Mouse (Mus musculus): ENCODE data around the gene Kat2a.
A peak's percentile ranks its signal among the peaks of the same experiment; 100 is the strongest.

Kat2a gene

GRCm38 (mm10) chr11:100710528-100710927 is 1.7 kb downstream of the Kat2a start:
- DNase-seq (ENCODE audit: low read depth, low spot score), result no peak

- DNase-seq (ENCODE audit: low read depth, low spot score), result no peak
These were observed 3.0 kb downstream of the Kat2a start for GRCm38 (mm10) chr11:100709201-100709810.

GRCm38 (mm10) chr11:100705095-100705747 is 7.0 kb downstream of the Kat2a start:
- no peak for DNase-seq (ENCODE audit: low read depth, low spot score)

- DNase-seq (ENCODE audit: low read depth, low spot score), result no peak
These were observed 8.3 kb downstream of the Kat2a start, which contains the start of gene Dhx58 for GRCm38 (mm10) chr11:100703851-100704531. Gene Dhx58 (minus strand): TSS chr11:100704271.

GRCm38 (mm10) chr11:100703366-100703765 is 8.9 kb downstream of the Kat2a start:
- DNase-seq (ENCODE audit: low read depth, low spot score), result no peak

- DNase-seq (ENCODE audit: low read depth, low spot score), result no peak
These were observed 9.4 kb downstream of the Kat2a start for GRCm38 (mm10) chr11:100702906-100703305.

GRCm38 (mm10) chr11:100702081-100702851 is 10.0 kb downstream of the Kat2a start:
- DNase-seq (ENCODE audit: low read depth, low spot score), result peak; percentile 49

- DNase-seq (ENCODE audit: low read depth, low spot score), result no peak
These were observed 11.0 kb downstream of the Kat2a start for GRCm38 (mm10) chr11:100701301-100701700.

- DNase-seq (ENCODE audit: low read depth, low spot score), result no peak
These were observed 11.6 kb downstream of the Kat2a start for GRCm38 (mm10) chr11:100700710-100701109.

- no peak for DNase-seq (ENCODE audit: low read depth, low spot score)
These were observed 14.3 kb downstream of the Kat2a start for GRCm38 (mm10) chr11:100697921-100698320.

- peak; percentile 62 for DNase-seq (ENCODE audit: low read depth, low spot score)
These were observed 17.3 kb downstream of the Kat2a start for GRCm38 (mm10) chr11:100694926-100695325.

GRCm38 (mm10) chr11:100693154-100693553 is 19.1 kb downstream of the Kat2a start:
- DNase-seq (ENCODE audit: low read depth, low spot score), result no peak

- DNase-seq (ENCODE audit: low read depth, low spot score), result no peak
These were observed 20.1 kb downstream of the Kat2a start, which contains the start of gene Zfp385c for GRCm38 (mm10) chr11:100692164-100692616. Gene Zfp385c (minus strand): TSS chr11:100692455.

GRCm38 (mm10) chr11:100690389-100690788 is 21.9 kb downstream of the Kat2a start:
- no peak for DNase-seq (ENCODE audit: low read depth, low spot score)

- DNase-seq (ENCODE audit: low read depth, low spot score), result no peak
These were observed 23.8 kb downstream of the Kat2a start for GRCm38 (mm10) chr11:100688443-100688842.

GRCm38 (mm10) chr11:100687265-100687664 is 25.0 kb downstream of the Kat2a start:
- no peak for DNase-seq (ENCODE audit: low read depth, low spot score)

- DNase-seq (ENCODE audit: low read depth, low spot score), result no peak
These were observed 26.9 kb downstream of the Kat2a start for GRCm38 (mm10) chr11:100685371-100685770.

GRCm38 (mm10) chr11:100684084-100684483 is 28.2 kb downstream of the Kat2a start:
- no peak for DNase-seq (ENCODE audit: low read depth, low spot score)

GRCm38 (mm10) chr11:100682526-100682925 is 29.7 kb downstream of the Kat2a start:
- no peak for DNase-seq (ENCODE audit: low read depth, low spot score)

GRCm38 (mm10) chr11:100681826-100682225 is 30.4 kb downstream of the Kat2a start:
- DNase-seq (ENCODE audit: low read depth, low spot score), result no peak

- DNase-seq (ENCODE audit: low read depth, low spot score), result no peak
These were observed 34.5 kb downstream of the Kat2a start for GRCm38 (mm10) chr11:100677810-100678209.

- no peak for DNase-seq (ENCODE audit: low read depth, low spot score)
These were observed 39.1 kb downstream of the Kat2a start for GRCm38 (mm10) chr11:100673169-100673568.

All from retina, adult 2 months (tissue).